Mouse (Mus musculus): ENCODE measurements around the gene Pcdh7. TPM values are rescaled to one million over a fixed set of nuclear protein-coding genes. Genes with fewer than 3 reads are reported as not detected.
A peak's percentile ranks its signal among the peaks of the same experiment; 100 is the strongest.
"Not testable (repeated sequence)": the region's sequence is repeated elsewhere in the genome, so short reads cannot be mapped to it uniquely, and the experiment has no call there.

The Pcdh7 gene
- total RNA-seq, 2 experiments from 2014 or later, result 140 to 158 TPM

DNA sequence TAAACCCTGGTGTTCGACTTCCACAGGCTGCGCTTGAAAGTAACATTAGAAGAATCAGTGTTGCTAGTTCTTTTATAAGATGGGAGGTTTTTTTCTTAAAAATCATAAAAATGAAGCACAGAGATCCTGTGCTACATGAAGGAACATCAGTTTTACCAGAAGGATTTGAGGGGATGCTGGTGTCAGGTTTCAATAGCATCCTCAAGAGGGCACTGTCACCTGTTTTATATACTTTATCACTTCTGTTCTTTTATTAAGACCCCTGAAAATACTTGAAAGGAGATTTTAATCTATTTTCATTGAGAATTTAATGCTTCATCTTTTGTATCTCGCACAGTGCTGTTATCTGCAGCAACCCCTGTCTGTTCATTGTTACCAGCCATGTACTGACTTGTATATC, 322.1 kb downstream of the Pcdh7 start:
- no peak for DNase-seq (ENCODE audit: low spot score in 2 of 2)
- intact Hi-C loops (cut with DNase I), result no loop called here

DNA sequence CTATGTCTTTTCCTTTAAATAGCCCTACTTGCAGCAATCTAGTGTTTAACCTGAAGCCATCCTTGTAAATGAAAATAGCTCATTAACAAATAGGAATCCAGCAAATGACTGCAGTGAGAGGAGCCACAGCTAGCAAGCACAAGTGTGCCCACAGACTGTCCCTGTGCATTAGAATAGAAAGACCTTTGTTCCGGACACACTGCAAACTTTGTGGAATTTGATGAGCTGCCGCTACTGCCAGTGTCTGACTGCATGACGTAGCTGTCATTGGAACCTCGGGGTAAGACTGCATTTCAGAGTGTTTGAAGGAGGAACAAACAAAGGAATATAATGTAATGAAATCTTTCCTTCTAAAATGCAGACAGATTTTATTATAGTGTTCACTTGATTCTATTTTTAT, 326.4 kb downstream of the Pcdh7 start:
- no peak for DNase-seq (ENCODE audit: low spot score in 2 of 2)
- intact Hi-C loops (cut with DNase I), result no loop called here

DNA sequence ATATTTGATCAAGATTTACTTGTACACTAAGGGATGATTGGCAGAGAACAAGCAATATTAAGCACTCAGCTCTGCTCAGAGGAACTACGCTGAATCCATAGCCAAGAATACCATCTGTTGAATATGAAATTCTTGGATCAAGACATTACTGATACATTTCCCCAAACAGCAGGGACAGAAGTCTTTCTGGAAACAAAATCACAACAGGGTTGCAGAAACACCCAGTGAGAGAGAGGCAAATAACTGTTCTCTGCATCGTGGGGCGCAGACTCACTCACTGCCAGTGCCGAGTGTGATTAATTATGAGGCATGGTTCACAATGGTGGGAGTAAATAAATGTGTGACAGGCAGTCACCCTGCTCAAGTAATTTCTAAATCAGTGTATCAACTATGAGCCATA, 363.3 kb downstream of the Pcdh7 start:
- intact Hi-C loops (cut with DNase I), result no loop called here
- DNase-seq (ENCODE audit: low spot score in 2 of 2), result no peak

DNA sequence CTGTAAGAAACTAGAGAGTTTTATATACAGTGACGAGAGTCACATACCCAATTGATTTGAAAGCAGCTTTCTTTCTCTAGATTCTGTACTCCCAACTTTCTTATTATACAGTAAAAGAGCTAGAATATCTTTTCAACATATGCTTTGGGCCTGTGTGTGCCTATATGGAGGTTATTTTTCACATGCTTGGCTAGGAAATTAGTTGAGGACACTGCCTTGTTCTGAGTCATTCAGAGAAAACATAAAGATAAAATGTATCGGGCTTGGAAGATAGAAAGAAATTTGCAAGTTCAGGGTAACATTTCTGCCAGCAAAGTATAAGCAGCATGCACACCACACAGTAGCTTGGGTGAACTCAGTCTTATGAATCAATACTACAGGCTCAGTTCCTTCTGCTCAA, 364.5 kb downstream of the Pcdh7 start:
- DNase-seq (ENCODE audit: low spot score in 2 of 2), result peak in 1 of 2 experiments; percentile 53
- intact Hi-C loops (cut with DNase I), result no loop called here

DNA sequence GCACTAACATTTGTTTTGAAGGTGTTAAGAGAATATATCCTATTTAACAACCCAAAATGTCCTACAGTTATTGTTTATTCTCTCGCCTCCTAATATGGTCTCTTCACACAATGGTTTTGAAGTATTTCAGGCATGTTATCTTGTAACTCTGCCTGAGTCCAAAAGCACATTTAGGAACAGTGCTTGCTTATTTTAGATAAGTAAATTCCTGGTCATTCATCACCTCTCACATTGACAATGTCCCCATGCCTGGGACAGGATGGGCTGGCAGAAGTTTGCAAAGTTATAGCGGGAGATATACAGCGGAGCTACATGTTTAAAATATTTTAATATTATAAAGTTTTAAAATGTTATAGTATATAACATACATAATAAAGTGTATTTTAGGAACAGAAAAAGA, 365.3 kb downstream of the Pcdh7 start:
- intact Hi-C loops (cut with DNase I), result no loop called here
- DNase-seq (ENCODE audit: low spot score in 2 of 2), result no peak

DNA sequence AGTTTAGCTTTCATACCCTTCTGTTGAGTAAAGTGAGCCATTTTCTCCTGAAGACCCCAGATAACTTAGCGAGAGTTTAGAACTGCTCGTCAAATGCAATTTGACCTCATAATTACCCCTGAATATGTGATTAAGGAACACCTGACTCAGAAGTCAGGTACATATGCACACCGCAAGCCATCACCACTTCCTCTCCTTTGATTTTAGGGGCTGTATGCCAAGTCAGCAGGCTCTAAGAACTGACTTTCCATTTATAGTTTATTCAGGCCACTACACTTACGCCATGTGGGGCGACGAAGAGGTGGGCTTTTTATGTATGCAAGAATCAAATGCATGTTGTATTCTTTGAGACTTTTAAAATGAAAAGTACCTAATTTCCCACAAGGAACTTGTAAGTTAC, 366.2 kb downstream of the Pcdh7 start:
- DNase-seq (ENCODE audit: low spot score in 2 of 2), result no peak
- intact Hi-C loops (cut with DNase I), result no loop called here

DNA sequence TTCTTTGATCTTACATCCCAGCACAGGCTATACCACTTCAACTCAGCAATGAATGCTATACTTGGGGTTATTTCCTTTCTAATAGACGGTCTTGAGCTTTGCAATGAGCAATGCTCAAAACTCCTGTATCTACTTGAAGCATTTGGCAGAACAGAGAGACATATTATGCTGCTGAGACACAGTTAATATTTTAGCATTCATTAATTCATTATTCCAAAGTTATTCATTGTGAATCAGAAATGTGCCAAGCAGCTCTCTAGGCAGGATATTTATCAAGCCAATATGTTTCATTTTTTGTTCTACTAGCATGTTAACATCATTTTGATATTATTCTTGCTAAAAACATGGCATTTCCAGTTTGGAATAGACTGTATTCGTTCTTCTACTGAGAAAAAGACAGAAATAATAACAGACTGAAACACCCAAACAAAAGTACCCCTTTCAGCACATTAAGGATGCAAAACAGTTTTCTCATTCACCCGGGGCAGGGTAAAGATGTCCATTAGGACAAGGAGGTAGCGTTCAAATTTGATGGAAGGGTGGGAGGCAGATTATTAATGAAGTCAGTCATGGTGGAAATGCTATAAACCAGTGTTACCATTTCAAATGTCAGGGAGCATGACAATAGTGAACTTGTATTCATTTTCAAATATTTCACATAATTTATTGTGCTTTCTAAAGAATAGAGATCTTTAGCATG, 391.0 kb downstream of the Pcdh7 start:
- DNase-seq (ENCODE audit: low spot score in 2 of 2), result no peak

DNA sequence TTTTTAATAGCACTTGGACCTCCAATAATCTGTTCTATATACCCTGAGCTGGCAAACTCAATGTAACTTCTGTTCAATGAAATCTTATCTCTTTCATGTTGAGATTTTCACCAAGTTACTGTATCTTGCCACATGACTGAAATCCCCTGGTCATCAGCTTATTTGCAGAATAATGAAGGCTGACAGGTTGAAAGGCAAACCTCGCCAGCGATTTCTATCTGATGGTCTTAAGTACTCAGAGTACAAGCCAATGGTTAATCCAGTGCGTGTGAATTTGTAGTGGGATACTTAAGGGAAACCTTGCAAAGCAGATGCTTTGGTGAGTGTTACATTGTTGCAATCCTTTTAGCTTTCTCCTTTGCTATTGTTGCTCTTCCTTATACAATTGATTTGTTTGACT, 398.3 kb downstream of the Pcdh7 start:
- intact Hi-C loops (cut with DNase I), result no loop called here
- no peak for DNase-seq (ENCODE audit: low spot score in 2 of 2)

More for the DNA sequence above, 391.0 kb downstream of the Pcdh7 start:
- intact Hi-C loops (cut with DNase I), result loop anchor here (5.0 kb wide), 1 partner anchor 392 kb away; the partner anchor contains the start of gene Pcdh7

DNA sequence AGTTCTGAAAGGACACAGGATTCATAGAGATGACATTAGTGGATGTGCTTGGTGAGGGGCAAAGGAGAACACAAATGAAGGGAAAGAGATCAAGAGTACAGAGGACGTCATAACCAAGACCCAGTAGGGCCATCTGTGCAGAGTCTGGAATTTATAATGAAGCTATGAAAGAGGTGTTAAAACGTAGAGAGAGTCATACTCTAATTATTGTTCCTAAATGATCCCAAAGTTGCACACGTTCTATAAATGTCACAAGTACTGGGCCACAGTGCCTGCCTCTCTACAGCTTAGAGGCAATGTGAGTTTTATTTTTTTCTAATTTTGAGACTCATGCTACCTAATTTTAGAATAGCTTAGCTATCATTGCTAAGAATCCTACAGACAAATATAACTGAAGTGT, 400.1 kb downstream of the Pcdh7 start:
- peak in 1 of 2 experiments; percentile 33 for DNase-seq (ENCODE audit: low spot score in 2 of 2)
- intact Hi-C loops (cut with DNase I), result no loop called here

DNA sequence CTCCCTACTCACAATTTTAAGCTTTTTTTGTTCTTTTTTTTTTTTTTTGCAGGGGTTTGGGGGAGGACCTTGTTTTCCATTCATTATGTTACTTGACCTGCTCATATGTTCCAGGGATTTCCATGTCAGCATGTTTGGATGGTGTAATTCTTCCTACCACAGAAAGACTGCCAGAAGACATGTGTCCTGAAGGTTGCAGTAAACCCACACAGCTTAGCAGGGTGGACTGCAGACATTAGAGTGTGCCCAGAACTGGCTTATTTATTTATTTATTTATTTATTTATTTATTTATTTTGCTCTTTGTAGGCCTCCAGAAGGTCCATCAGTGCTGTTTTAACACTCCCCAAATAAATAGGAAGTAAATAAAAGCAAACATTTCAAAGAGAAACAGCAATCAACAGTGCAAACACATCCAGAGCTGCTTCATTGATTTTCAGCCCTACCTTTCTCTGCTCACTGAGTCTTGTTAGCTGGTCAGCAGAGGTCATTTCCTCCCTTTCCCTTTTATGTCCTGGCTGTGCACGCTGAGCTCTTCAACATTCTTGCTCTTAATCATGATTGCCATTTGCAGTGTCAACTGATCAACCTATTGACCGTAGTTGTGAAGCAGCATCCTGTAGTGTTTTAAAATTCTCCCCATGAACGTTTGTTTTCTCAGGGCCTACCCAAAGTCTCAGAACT, 401.3 kb downstream of the Pcdh7 start:
- no peak for DNase-seq (ENCODE audit: low spot score in 2 of 2)
- intact Hi-C loops (cut with DNase I), result no loop called here

DNA sequence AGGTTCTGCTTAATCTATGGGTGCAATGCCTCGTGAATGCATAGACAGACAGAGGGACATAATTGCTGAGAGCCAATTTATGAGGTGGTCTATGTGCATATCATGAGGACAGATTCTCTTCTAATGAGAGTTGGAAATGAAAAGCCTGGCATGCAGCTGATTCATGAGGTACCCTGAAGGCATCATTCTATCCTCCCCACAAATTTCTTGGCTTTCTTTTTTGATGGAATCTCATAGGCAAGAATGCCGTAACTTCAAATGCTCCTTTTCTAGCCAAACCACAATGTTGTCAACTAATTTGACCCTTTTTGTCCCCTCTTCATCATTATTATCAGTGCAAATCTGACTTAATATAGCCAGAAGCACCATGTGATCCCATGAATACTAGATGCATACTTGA, 426.1 kb downstream of the Pcdh7 start:
- intact Hi-C loops (cut with DNase I), result no loop called here

DNA sequence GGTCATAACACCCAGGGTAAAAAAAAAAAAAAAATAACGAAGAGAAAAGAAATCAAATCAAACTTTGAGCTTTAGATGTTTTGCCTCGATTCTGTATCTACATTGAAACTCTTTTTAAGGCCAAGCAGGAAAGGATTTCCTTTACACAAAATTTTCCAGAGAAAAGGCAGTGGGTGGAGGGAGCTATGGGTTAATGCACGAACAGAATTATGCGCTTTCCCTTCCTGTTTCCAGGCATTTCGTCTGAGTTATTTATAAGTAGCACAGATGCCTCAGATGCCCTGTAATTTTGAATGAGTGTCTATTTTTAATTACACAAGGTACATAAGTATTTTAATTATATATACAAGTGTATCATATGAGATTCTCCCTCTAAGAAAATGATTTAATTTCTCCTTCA, 436.2 kb downstream of the Pcdh7 start:
- DNase-seq (ENCODE audit: low spot score in 2 of 2), result peak in 1 of 2 experiments; percentile 59

More for the DNA sequence above, 426.1 kb downstream of the Pcdh7 start:
- no peak for DNase-seq (ENCODE audit: low spot score in 2 of 2)

DNA sequence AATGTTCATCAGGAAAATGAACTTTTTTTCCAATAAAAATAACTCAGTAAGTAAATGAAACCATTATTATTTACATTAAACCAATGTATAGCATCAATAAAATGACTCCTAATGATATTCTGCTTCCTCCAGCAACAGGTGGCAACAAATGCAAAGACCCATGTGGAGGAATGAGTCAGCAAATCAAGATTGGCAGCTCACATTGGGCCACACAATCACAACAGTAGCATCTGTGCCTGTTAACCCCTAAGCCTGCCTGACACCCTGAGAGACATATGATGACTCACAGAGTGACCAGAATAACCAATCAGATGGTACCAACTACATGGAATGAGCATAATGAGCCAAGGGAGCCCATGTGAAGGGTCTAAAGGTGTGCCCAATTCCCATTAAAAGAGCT, 454.5 kb downstream of the Pcdh7 start:
- intact Hi-C loops (cut with DNase I), result no loop called here

More for the DNA sequence above, 436.2 kb downstream of the Pcdh7 start:
- intact Hi-C loops (cut with DNase I), result no loop called here

DNA sequence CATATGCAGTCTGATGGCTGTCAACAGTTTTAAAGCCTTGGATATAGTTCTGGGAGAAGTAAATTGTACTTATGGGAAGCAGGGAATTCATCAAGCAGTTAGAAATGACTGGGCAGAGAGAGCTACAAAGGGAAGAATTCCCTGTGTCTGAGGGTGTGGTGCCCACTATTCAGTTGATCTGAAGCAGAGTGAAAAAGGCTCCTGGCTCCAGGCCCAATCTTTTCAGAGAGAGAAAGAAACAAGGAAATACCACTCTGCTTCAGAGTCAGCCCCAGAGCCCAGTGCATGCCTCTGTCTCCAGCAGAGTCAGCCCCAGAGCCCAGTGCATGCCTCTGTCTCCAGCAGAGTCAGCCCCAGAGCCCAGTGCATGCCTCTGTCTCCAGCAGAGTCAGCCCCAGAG, 456.6 kb downstream of the Pcdh7 start:
- intact Hi-C loops (cut with DNase I); DNase-seq (ENCODE audit: low spot score in 2 of 2): not testable (repeated sequence)

More for the DNA sequence above, 454.5 kb downstream of the Pcdh7 start:
- DNase-seq (ENCODE audit: low spot score in 2 of 2), result no peak

DNA sequence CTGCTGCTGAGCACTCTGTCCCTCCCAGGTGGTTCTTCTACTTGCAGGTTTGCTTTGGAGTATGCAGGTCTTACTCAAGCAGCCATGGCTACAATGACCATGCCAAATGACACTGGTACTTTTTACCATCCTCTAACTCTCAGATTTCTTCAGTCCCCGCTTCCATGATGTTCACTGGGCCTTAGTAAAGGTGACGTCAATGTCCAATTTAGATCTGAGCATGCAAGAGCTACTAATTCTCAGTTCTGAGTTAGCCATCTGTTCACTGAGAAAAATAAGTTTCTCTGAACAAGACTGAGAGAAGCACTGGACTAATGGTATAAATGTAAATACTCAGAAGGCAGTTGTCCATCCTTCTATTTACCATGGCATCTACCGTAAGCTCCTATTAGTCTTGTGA, 457.8 kb downstream of the Pcdh7 start:
- peak in 1 of 2 experiments; percentile 63 for DNase-seq (ENCODE audit: low spot score in 2 of 2)
- intact Hi-C loops (cut with DNase I), result loop anchor here (5.0 kb wide), 1 partner anchor 458 kb away; the partner anchor contains the start of gene Pcdh7
